Mouse (Mus musculus) neutrophil, adult 5-6 weeks (primary cell): Measurements from ENCODE around the gene Cox8c. TPM values are rescaled to one million over a fixed set of nuclear protein-coding genes. Genes with fewer than 3 reads are reported as not detected.

ENCODE experiments used
- ATAC-seq: fragments of 151-379, 151-347 bp; 2 replicates; pipeline ENCODE4 v1.8.0; 2017; ENCODE audit warnings: mild to moderate bottlenecking, moderate TSS enrichment; ENCODE audit not compliant: insufficient number of reproducible peaks, poor library complexity, low FRiP score, severe bottlenecking; ENCODE audit errors: extremely low read depth
- total RNA-seq: library from RNA; stranded (forward); fragments of 200-1000 nt; gene quantifications from 2 replicates; pipeline ENCODE4 v1.2.3, GENCODE M21; 2017

Gene Cox8c
- total RNA-seq: not detected in 2 replicates

- no peak for ATAC-seq
These were observed at the start of gene Cox8c for GRCm38 (mm10) chr12:102899091-102899490. TSS of gene Cox8c (plus strand) at chr12:102899316.

GRCm38 (mm10) chr12:102860806-102861205 is 38.3 kb upstream of the Cox8c start:
- ATAC-seq: no peak

GRCm38 (mm10) chr12:102869802-102870201 is 29.3 kb upstream of the Cox8c start:
- no peak for ATAC-seq

GRCm38 (mm10) chr12:102870527-102870926 is 28.6 kb upstream of the Cox8c start:
- ATAC-seq: no peak

GRCm38 (mm10) chr12:102877301-102878030 is 21.6 kb upstream of the Cox8c start:
- peak; percentile 13; the same call in 1 of the 2 replicates for ATAC-seq

GRCm38 (mm10) chr12:102878031-102878823 is 20.9 kb upstream of the Cox8c start, which contains the start of gene Btbd7:
TSS of gene Btbd7 (minus strand) at chr12:102878471.
- ATAC-seq: peak; percentile 81

- ATAC-seq: no peak
These were observed 20.2 kb upstream of the Cox8c start for GRCm38 (mm10) chr12:102878901-102879300.

GRCm38 (mm10) chr12:102885735-102886134 is 13.4 kb upstream of the Cox8c start:
- ATAC-seq: no peak

GRCm38 (mm10) chr12:102887366-102887765 is 11.8 kb upstream of the Cox8c start:
- ATAC-seq: no peak

- ATAC-seq: no peak
These were observed 10.5 kb upstream of the Cox8c start for GRCm38 (mm10) chr12:102888568-102888967.

GRCm38 (mm10) chr12:102908191-102908590 is 9.1 kb downstream of the Cox8c start:
- no peak for ATAC-seq

- ATAC-seq: no peak
These were observed 17.0 kb downstream of the Cox8c start for GRCm38 (mm10) chr12:102916073-102916472.

GRCm38 (mm10) chr12:102929764-102930163 is 30.6 kb downstream of the Cox8c start:
- ATAC-seq: no peak

- ATAC-seq: no peak
These were observed 31.2 kb downstream of the Cox8c start for GRCm38 (mm10) chr12:102930335-102930734.

GRCm38 (mm10) chr12:102930789-102931188 is 31.7 kb downstream of the Cox8c start:
- ATAC-seq: no peak

- ATAC-seq: no peak
These were observed 36.8 kb downstream of the Cox8c start for GRCm38 (mm10) chr12:102935892-102936291.

- ATAC-seq: no peak
These were observed 46.5 kb downstream of the Cox8c start for GRCm38 (mm10) chr12:102945571-102945970.

GRCm38 (mm10) chr12:102947826-102948225 is 48.7 kb downstream of the Cox8c start:
- no peak for ATAC-seq

GRCm38 (mm10) chr12:102948778-102949394 is 49.8 kb downstream of the Cox8c start, which contains the start of gene Unc79:
TSS of gene Unc79 (plus strand) at chr12:102948859.
- ATAC-seq: no peak
